Mouse (Mus musculus): Measurements from ENCODE around the gene Htr1f.
"Not testable (repeated sequence)": the region's sequence is repeated elsewhere in the genome, so short reads cannot be mapped to it uniquely, and the experiment has no call there.

The Htr1f gene

DNA sequence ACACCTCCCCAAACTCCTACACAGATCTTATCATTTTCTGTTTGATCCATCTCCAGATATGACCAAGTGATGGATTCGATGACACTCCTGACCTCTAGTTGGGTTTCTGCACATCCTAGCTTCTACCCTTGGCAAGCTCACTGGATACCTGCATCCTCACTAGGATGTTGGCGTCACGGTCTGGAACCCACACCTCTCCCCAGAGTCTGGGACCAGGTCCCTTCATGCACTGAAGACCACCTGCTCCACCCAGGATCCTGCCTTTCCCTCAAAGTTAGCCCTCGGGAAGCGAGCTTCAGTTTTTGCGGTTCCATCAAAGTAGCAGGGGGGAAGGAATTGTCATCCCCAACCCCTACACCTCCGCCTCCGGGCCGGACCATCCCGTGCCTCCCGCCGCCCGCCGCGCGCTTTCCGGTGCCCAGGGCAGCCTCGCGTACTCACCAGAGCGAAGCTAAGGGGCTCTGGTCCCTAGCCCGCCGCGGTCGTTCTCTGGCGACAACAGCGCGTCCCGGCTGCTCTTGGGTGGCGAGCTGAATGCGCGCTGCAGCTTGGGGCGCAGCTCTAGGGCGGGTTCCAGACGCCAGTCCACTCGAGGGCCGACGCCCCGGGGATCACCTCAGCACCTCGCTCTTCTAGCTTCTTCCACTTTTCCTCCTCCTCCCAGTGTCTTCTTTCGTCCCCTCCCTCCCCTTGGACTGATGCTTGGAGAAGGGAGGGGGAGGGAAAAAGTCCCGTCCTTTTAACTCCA, at the start of gene Htr1f:
Gene Htr1f (minus strand): TSS at position 671 of the 748 bp plus-strand sequence.
- no peak for DNase-seq (ENCODE audit: low read depth)

GRCm38 (mm10) chr16:65139771-65140170, 34.1 kb upstream of the Htr1f start:
- DNase-seq (ENCODE audit: low read depth): no peak

GRCm38 (mm10) chr16:65129391-65129790, 23.7 kb upstream of the Htr1f start:
- DNase-seq (ENCODE audit: low read depth): no peak

DNA sequence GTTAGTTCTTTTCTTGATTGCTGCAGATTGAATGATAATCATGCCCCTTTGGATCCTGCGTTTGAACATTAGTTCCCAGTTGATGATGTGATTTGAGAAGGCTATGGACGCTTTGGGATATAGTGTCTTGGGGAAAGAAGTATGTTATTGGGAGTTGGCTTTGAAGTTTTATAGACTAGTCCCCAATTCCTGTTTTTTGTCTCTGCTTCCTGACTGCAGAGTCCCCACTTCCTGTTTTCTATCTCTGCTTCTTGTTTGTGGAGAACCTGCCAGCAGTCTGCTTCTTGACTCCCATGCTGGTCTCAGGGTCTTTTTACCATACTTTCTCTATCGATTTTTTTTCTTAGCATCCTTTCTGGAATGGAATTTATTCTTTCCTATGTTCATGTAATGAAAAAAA, 22.2 kb upstream of the Htr1f start:
- no peak for DNase-seq (ENCODE audit: low read depth)

DNA sequence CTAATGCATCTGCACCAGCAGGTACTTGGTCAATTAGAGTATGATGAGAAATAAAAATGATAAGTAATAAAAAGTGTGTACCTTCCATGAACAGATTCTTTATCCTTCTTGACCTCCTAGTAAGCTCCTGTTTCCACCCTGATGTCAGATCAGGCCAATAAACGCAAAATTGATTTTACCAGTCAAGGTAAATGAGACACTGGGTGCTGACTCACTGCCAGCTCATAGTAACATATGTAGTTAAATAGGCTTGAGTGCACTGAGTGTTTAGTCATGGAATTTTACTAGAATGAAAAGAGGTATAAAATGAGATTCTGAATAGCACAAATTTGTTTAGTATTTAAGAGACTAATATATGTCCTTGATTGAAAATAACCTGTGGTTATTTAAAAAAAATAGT, 6.6 kb upstream of the Htr1f start:
- DNase-seq (ENCODE audit: low read depth): peak; percentile 23

GRCm38 (mm10) chr16:65093552-65093951, 12.1 kb downstream of the Htr1f start:
- no peak for DNase-seq (ENCODE audit: low read depth)

GRCm38 (mm10) chr16:65083475-65083874, 22.2 kb downstream of the Htr1f start:
- DNase-seq (ENCODE audit: low read depth): no peak

DNA sequence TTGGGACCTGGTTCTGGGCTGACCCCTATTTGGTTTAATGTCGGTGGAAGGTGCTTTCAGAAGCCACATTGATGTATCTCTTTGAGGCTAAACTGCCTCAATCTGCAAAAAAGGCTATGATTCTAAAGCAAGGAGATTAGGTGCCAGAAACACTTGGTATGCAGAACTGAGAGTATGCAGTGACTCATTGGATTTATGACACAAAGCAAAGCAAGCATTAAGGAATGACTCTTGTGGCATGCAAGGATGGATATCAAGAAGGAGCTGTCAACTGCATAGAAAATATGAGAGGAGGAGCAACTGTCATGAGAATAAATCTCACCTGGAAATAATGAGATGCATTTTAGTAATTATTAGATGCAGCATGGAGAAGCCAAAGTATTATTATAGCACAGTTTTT, 35.8 kb downstream of the Htr1f start:
- no peak for DNase-seq (ENCODE audit: low read depth)

DNA sequence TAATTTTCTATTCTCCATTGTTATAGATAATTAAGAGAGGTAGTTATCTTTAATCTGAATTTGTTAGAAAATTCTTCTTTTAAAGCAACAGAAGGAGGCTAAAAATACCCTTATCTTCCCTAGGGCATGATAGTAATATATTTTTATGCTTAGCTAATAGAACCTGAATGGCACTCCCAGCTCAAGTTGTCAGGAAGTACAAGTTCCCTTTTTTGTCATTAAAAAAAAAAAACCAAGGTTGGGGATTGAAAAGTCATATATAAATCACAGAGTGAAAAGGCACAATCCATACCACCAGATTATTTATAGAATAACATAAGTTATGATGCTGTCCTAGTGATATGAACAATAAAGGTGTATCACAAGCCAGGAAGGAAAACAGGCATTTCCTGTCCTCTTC, 39.4 kb downstream of the Htr1f start:
- DNase-seq (ENCODE audit: low read depth): no peak

DNA sequence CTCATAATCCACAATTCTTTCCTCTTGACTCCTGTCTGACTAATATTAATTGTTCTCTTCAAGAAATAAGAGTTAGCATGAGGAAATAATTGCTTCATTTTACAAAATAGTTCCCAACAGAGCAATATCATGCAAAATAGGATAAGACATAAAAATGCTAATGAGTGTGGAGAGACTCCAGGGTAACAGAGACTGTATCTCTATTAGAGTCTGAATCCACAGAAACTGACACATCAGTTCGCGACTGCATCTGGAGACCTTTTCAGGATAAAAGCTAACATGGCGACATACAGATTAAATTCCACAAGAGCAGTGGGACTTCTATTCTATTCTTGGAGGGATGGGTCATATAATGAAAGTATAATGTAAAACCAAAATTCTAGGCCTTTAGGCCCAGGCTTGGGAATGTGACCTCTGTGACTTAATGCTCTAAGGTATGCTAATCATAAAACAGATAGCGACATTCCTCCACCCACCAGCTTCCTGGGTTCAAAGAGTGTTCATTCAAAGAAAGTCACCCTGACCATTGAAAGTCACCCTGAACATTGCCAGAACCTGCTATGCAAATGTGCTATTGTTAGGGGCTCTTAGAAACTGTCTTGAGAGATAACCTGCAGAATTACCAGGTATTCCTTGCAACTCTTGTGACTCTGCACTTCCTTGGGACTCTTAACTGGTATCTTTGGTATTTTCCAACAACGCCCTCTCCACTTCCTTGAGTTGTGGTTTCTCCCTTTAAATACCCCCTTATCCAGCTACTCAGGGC, 67.8 kb downstream of the Htr1f start:
- not testable (repeated sequence) for DNase-seq (ENCODE audit: low read depth)

DNA sequence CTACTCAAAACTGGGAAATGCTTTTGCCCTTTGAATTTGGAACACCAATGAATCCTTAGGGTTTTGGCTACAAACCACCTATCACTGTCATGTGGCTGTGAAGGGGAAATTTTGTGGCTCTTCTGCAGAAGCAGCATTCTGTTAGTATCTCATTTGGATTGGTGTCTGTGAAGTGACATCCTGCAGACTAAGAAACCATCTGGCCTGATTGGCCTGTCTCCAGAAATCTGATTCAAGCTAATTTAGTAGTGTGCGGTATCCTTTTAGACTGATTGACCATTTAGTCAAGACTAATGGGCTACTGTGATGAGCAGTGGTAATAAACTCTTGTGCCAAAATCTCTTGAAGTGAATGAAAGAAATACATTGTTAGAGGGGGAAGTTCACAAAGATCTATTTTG, 76.0 kb downstream of the Htr1f start:
- no peak for DNase-seq (ENCODE audit: low read depth)

GRCm38 (mm10) chr16:65022364-65022763, 83.3 kb downstream of the Htr1f start:
- no peak for DNase-seq (ENCODE audit: low read depth)

DNA sequence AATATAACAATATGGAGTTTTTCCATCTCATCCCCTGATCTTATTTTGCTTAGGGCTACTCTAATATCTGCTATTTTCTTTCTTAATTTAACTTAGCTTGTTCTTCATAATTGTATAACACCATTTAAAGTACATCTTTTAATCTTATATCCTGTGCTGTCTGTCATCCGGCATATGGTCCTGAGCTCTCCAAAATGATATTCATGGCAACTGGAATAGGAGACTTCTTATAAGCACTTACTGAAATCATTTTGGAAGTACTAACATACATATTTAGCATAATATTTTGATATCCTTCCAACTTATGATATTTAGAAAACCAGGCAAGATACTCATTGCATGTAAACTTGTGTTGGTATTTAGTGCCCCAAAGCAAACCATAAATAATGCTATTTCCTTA, 86.9 kb downstream of the Htr1f start:
- no peak for DNase-seq (ENCODE audit: low read depth)

GRCm38 (mm10) chr16:65018134-65018533, 87.5 kb downstream of the Htr1f start:
- no peak for DNase-seq (ENCODE audit: low read depth)

GRCm38 (mm10) chr16:65017566-65017965, 88.1 kb downstream of the Htr1f start:
- DNase-seq (ENCODE audit: low read depth): no peak

DNA sequence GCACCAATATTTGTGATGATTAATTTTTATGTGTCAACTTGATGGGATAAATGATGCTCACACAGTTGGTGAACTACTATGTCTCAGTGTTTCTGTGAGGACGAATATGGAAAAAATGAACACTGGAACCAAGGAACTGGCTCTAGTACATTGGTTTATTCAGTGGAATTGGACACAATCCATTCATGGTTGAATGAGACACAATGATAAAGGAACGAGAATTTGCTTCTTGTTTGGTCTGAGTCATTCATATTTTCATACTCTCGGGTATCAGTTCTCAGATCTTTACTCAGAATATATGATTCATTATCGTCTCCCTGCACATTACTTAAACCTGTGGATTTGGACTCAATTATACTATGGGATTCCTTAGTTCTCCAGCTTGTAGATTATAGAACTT, 90.4 kb downstream of the Htr1f start:
- peak; percentile 23 for DNase-seq (ENCODE audit: low read depth)

DNA sequence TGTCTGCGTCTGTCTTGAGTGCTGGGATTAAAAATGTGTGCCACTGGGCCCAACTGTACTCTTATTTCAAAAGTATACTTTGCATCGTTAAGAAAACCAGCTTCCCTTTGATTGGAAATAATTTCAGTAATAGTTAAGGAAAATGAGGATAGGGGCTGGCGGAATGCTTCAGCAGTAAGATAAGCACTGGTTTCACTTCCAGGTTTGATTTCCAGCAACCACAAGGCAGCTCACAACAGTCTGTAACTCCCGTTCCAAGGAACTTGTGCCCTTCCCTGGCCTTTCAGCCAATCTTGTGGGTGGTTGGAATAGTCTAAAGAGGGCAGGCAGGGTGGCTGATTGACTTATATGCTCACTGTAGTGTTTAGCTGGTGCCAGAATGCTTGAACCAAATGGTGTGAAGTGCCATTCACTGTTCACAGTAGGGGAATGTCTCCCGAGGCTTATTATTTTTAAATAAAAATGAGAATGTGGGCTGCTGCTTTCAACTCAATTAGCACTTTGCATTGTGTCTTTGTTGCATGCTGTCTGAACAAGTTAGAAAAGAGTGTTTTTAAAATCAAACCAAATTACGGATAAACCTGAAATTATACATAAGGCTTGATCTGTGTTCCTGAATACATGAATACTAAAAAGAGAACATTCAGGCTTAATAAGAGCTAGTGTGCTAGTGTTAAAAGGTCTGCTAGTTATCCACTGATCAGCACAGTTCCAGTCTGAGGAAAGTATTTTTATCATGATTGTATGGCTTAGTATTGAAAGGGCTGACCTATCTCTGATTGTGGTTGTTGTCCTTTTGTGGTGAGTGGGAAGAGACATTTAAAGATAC, 103.4 kb downstream of the Htr1f start:
- no peak for DNase-seq (ENCODE audit: low read depth)

GRCm38 (mm10) chr16:64989279-64989800, 116.3 kb downstream of the Htr1f start:
- peak; percentile 61 for DNase-seq (ENCODE audit: low read depth)

DNA sequence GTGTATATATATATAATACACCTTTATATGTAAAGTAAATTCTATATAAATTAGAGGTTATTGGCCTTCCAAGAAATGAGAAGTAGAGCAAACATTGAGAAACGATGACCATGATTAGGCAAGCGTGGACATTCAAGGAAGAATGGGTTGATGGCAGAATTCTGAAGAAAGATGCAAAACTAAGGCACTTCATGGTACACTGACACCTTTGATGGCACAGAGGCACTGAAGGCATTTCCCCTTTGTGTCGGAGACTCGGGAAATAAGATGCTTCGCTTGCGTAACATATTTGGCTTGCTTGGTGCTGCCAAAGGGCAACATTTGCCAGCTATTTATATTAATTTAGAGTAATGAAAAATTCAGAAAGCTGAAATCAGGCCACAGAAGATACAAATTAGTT, 118.1 kb downstream of the Htr1f start:
- no peak for DNase-seq (ENCODE audit: low read depth)

- no peak for DNase-seq (ENCODE audit: low read depth)
Measured at GRCm38 (mm10) chr16:64987049-64987448, 118.6 kb downstream of the Htr1f start.

DNA sequence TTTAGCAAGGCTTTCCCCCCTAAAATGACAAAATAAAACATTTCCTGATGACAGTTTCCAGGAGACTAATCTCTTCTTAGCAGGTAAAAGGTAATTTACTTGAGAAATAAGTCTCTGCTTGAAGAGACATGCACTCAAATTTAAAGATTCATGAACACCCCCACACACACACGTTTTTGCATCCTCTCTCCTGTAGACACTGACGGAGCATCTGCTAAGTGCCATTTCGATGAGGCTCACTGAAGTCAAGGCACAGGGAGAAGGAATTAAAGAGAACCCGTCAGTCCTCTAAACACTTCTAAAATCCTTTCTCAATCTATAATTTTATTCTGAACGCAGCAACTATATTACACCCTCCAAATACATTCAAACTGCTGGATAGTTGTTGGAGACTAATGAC, 131.0 kb downstream of the Htr1f start:
- no peak for DNase-seq (ENCODE audit: low read depth)

DNA sequence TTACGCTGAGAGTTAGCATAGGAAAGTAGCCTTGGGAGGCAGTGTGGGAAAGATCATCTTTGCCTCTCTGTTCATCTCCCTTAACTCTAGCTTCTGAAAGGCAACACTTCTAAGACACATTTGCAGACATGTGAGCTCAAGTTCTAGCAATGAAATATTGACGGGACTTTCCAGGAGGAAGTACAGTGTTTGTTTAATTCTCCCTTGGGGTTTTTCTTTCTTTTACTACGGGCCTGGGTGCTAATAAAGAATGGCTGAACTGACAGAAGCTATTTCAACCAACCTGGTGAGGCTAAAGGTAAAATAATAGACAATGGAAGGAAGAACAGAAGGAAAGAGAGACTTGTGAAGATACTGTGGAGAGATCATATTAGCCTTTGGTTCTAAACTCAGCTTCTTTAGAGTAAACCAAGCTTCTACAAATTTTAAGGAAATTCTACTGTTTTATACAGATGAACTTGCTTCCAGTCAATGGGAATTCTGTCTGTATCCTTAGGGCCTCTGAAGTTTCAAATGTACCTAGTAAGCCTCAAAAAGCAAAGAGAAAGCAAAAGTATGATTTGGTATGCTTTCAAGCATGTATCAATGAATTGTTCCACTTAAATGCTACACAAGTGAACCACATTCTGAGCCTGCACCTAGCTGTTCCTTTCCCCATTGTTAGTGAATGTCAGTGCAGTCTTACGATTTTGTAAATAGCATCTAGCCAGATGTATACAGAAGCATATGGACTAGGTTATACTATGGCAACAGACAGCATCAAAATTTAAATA, 131.9 kb downstream of the Htr1f start:
- no peak for DNase-seq (ENCODE audit: low read depth)

All from NIH3T3 (cell line).